Mouse (Mus musculus): ENCODE results near the gene Ankrd16. TPM values are rescaled to one million over a fixed set of nuclear protein-coding genes. Genes with fewer than 3 reads are reported as not detected.

Gene Ankrd16
- total and polyA plus RNA-seq, 3 experiments, result 22.4 to 23.0 (median 23.0) TPM

- Histone ChIP-seq H3K36me3 (replicated peaks in 1 of 2; ENCODE audit: control insufficient read depth in 1 of 2, insufficient read depth in 1 of 2, low read length in 1 of 2) (peaks cover 2 to 26% of the 10 kb centered on the region in 2 experiments), H3K4me2 (ENCODE audit: insufficient read depth, low read depth, poor library complexity, severe bottlenecking) (peak overlapping the region; percentile 84), H3K27ac (ENCODE audit: insufficient read depth, low read depth) (no peak overlapping the region), H3K9me3 (replicated peaks; ENCODE audit: low read length) (no peaks in the 10 kb centered on the region), H3K27me3 (replicated peaks) (no peaks in the 10 kb centered on the region), H3K4me1 (ENCODE audit: control insufficient read depth in 1 of 2, insufficient read depth in 2 of 2) (peaks cover 4 to 39% of the 10 kb centered on the region in 2 experiments), H3K4me3 (replicated peaks in 1 of 3; ENCODE audit: low read depth in 2 of 3, low read length in 2 of 3, poor library complexity in 1 of 3) (peak overlapping the region; percentile 75 to 88 (median 77)), H3K9ac (ENCODE audit: insufficient read depth, low read depth) (peak overlapping the region; percentile 80), H3K79me2 (replicated peaks; ENCODE audit: control insufficient read depth, extremely low read depth, insufficient read depth, poor library complexity, severe bottlenecking) (peaks cover 31% of the 10 kb centered on the region)
- 0 out of 2 replicates have a peak, but pooled peaks have one; percentile 23 for TF ChIP-seq NELFE (IDR thresholded peaks at IDR 0.05; ENCODE audit: low read depth, low read length)
- TF ChIP-seq POLR2AphosphoS2 (IDR thresholded peaks at IDR 0.05; ENCODE audit: low read depth, low read length), result no peak
- DNase-seq (ENCODE audit: extremely low read depth), result no peak
- dilution Hi-C loops (cut with MboI; ENCODE audit: extremely low pct_ligation_motif_present, extremely low pct_unique_long_range_greater_than_20kb, low sequenced_read_pairs), result no loop called here
- in situ Hi-C loops (cut with MboI; ENCODE audit: low pct_ligation_motif_present, low pct_unique_long_range_greater_than_20kb, low sequenced_read_pairs), result no loop called here
Observed at GRCm38 (mm10) chr2:11776415-11776814, 1.3 kb upstream of the Ankrd16 start.

DNA sequence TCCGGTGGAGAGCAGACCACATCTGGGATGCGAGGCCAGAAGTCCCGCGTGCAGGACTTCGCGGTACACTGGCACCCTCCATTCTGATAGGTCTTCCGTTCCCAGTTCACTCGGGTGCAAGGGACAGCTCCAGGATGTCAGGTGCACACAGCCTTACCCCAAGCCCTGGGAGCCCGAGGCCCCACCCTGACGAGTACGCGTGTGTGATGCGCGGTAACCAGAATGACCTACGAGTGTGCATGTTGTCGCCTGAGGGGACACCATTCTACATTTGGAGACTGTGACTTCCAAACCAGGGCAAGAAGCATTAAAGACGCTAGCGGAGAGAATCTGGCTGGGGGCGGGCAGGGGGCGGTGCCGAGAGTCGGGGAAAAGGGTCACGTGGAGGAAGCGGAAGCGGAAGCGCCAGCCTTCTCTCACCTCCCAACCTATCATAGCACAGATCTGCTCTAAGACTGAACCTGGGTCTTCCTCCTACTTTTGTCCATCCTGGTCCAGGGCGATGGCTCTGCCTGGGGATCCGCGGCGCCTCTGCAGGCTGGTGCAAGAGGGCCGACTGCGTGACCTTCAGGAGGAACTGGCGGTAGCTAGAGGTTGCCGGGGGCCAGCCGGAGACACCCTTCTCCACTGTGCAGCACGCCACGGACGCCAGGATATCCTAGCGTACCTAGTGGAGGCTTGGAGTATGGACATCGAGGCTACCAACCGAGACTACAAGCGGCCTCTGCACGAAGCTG is 579 bp downstream of the Ankrd16 start:
- Histone ChIP-seq H3K4me2 (ENCODE audit: insufficient read depth, low read depth, poor library complexity, severe bottlenecking) (peak overlapping the region; percentile 89; the same call in 1 of the 2 replicates), H3K9ac (ENCODE audit: insufficient read depth, low read depth) (peak overlapping the region; percentile 88), H3K27me3 (replicated peaks) (no peaks in the 10 kb centered on the region), H3K79me2 (replicated peaks; ENCODE audit: control insufficient read depth, extremely low read depth, insufficient read depth, poor library complexity, severe bottlenecking) (peaks cover 31% of the 10 kb centered on the region), H3K9me3 (replicated peaks; ENCODE audit: low read length) (no peaks in the 10 kb centered on the region), H3K36me3 (replicated peaks in 1 of 2; ENCODE audit: control insufficient read depth in 1 of 2, insufficient read depth in 1 of 2, low read length in 1 of 2) (peaks cover 17 to 45% of the 10 kb centered on the region in 2 experiments), H3K4me3 (replicated peaks in 1 of 3; ENCODE audit: low read depth in 2 of 3, low read length in 2 of 3, poor library complexity in 1 of 3) (peak overlapping the region; percentile 75 to 96 (median 94)), H3K27ac (ENCODE audit: insufficient read depth, low read depth) (peak overlapping the region; percentile 84), H3K4me1 (ENCODE audit: control insufficient read depth in 1 of 2, insufficient read depth in 2 of 2) (peaks cover 4 to 32% of the 10 kb centered on the region in 2 experiments)
- dilution Hi-C loops (cut with MboI; ENCODE audit: extremely low pct_ligation_motif_present, extremely low pct_unique_long_range_greater_than_20kb, low sequenced_read_pairs), result no loop called here
- in situ Hi-C loops (cut with MboI; ENCODE audit: low pct_ligation_motif_present, low pct_unique_long_range_greater_than_20kb, low sequenced_read_pairs), result no loop called here
- peak; percentile 93 for DNase-seq (ENCODE audit: extremely low read depth)
- no peak for TF ChIP-seq MEF2A (IDR thresholded peaks at IDR 0.05; ENCODE audit: borderline replicate concordance, low read depth, low read length)
- peak; percentile 62; the same call in 1 of the 2 replicates for TF ChIP-seq CHD2 (IDR thresholded peaks at IDR 0.05; ENCODE audit: low read length)
- TF ChIP-seq ELF1 (IDR thresholded peaks at IDR 0.05; ENCODE audit: low read depth, low read length), result peak; percentile 97
- TF ChIP-seq SMC3 (IDR thresholded peaks at IDR 0.05; ENCODE audit: low read depth, low read length), result no peak
- TF ChIP-seq MAFK (IDR thresholded peaks at IDR 0.05; ENCODE audit: insufficient replicate concordance, low read length), result no peak
- TF ChIP-seq KAT2A (IDR thresholded peaks at IDR 0.05; ENCODE audit: insufficient replicate concordance, low read length), result peak; percentile 66; the same call in 1 of the 2 replicates
- TF ChIP-seq MYC (IDR thresholded peaks at IDR 0.05; ENCODE audit: low read depth, low read length), result 0 out of 2 replicates have a peak, but pooled peaks have one; percentile 13
- 0 out of 2 replicates have a peak, but pooled peaks have one; percentile 31 for TF ChIP-seq IRF4 (IDR thresholded peaks at IDR 0.05; ENCODE audit: low read depth, low read length)
- peak; percentile 35; the same call in 1 of the 2 replicates for TF ChIP-seq TCF12 (IDR thresholded peaks at IDR 0.05; ENCODE audit: low read depth, low read length)
- TF ChIP-seq RAD21 (IDR thresholded peaks at IDR 0.05; ENCODE audit: low read depth, low read length), result no peak
- TF ChIP-seq ZMIZ1 (IDR thresholded peaks at IDR 0.05; ENCODE audit: low read depth, low read length), result peak; percentile 61; the same call in 1 of the 2 replicates
- peak; percentile 51; the same call in 1 of the 2 replicates for TF ChIP-seq MXI1 (IDR thresholded peaks at IDR 0.05; ENCODE audit: low read depth, low read length)
- TF ChIP-seq EP300 (IDR thresholded peaks at IDR 0.05; ENCODE audit: low read length), result no peak
- TF ChIP-seq JUN (IDR thresholded peaks at IDR 0.05; ENCODE audit: insufficient read depth, low read depth, low read length), result no peak
- no peak for TF ChIP-seq PAX5 (IDR thresholded peaks at IDR 0.05; ENCODE audit: low read length)
- peak in 1 of 2 experiments; percentile 7; a peak in 1 of 4 replicates for TF ChIP-seq CTCF (conservative IDR thresholded peaks at IDR 0.05 in 1 of 2, IDR thresholded peaks at IDR 0.05 in 1 of 2; ENCODE audit: low read depth in 2 of 2, low read length in 2 of 2)
- peak; percentile 78 for TF ChIP-seq TBP (conservative IDR thresholded peaks at IDR 0.05; ENCODE audit: low read depth, low read length)
- peak; percentile 97 for TF ChIP-seq USF2 (conservative IDR thresholded peaks at IDR 0.05; ENCODE audit: low read depth, low read length)
- no peak for TF ChIP-seq JUND (conservative IDR thresholded peaks at IDR 0.05; ENCODE audit: low read depth, low read length)
- peak; percentile 90 for TF ChIP-seq SIN3A (IDR thresholded peaks at IDR 0.05; ENCODE audit: low read length)
- peak; percentile 95 for TF ChIP-seq MAX (IDR thresholded peaks at IDR 0.05; ENCODE audit: low read length)
- no peak for TF ChIP-seq ZC3H11A (IDR thresholded peaks at IDR 0.05; ENCODE audit: low read depth, low read length)
- no peak for TF ChIP-seq ZNF384 (IDR thresholded peaks at IDR 0.05; ENCODE audit: low read depth, low read length)
- TF ChIP-seq POLR2A (IDR thresholded peaks at IDR 0.05; ENCODE audit: low read depth, low read length), result peak; percentile 79
- TF ChIP-seq BHLHE40 (IDR thresholded peaks at IDR 0.05; ENCODE audit: low read depth, low read length), result peak; percentile 59; the same call in 1 of the 2 replicates
- no peak for TF ChIP-seq GABPA (IDR thresholded peaks at IDR 0.05; ENCODE audit: insufficient replicate concordance, low read depth, low read length)
- peak; percentile 71 for TF ChIP-seq NELFE (IDR thresholded peaks at IDR 0.05; ENCODE audit: low read depth, low read length)
- TF ChIP-seq POLR2AphosphoS2 (IDR thresholded peaks at IDR 0.05; ENCODE audit: low read depth, low read length), result no peak
- TF ChIP-seq HCFC1 (IDR thresholded peaks at IDR 0.05; ENCODE audit: low read depth, low read length), result peak; percentile 82
- no peak for TF ChIP-seq E2F4 (IDR thresholded peaks at IDR 0.05; ENCODE audit: insufficient replicate concordance, low read depth, low read length)
- TF ChIP-seq NRF1 (IDR thresholded peaks at IDR 0.05; ENCODE audit: low read depth, low read length), result peak; percentile 28; the same call in 1 of the 2 replicates

All from CH12.LX (cell line).